Mouse (Mus musculus) spleen, adult 2 months (tissue): ENCODE results near the gene Atxn1.

Experiments
- CTCF ChIP-seq: fragments of 200-500 bp; IDR thresholded peaks from 2 replicates; pipeline ENCODE4 v1.5.1; 2011; ENCODE audit warnings: mild to moderate bottlenecking, inconsistent platforms; ENCODE audit not compliant: insufficient read depth, insufficient read length, insufficient replicate concordance; ENCODE audit errors: extremely low read depth
- POLR2A ChIP-seq: fragments of 200-500 bp; IDR thresholded peaks from 2 replicates; pipeline ENCODE4 v1.6.1; 2011; ENCODE audit warnings: low read depth, low read length, inconsistent platforms

GRCm38 (mm10) chr13:45625740-45626139, 339.1 kb downstream of the Atxn1 start:
- TF ChIP-seq CTCF: no peak
- no peak for TF ChIP-seq POLR2A
